Mouse (Mus musculus): ENCODE results near the gene Nptn. TPM values are rescaled to one million over a fixed set of nuclear protein-coding genes. Genes with fewer than 3 reads are reported as not detected.

Gene Nptn
- total RNA-seq, 1 experiment: 131 TPM

DNA sequence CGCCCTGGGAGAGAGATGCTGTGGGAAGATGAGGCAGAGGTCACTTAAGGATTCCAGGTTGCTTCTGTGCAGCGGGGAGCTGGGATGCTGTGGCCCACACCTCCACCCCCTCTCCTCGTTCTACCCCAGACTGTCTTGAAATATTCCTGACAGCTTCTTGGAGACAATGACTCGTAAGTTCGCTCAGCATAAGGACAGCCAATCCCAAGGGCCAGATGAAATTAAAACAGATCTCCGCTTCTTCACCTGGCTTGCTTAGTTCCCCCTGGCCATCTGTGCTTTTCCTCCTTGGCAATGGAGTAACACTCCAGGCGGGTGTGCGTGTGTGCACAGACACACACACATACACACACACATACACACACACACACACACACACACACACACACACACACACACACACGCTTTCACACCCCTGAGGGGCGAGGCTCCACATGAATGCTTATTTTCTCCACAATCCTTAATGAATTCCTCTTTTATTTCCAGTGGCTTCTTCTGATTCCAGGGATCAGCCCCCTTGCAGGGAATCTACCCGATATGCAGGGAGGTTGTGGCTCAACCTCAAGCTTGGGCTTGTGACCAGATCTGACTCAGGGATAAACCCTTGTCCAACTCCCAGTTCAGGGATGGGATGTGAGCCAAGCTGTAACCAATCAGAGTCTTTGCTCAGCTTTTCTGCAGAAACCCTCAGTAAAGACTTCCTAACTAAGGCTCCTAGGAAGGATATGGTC, 35.2 kb upstream of the Nptn start:
- TF ChIP-seq ZNF384 (IDR thresholded peaks at IDR 0.05; ENCODE audit: low read depth, low read length): no peak
- TF ChIP-seq ZC3H11A (IDR thresholded peaks at IDR 0.05; ENCODE audit: borderline replicate concordance, low read depth, low read length): no peak
- TF ChIP-seq MAFK (IDR thresholded peaks at IDR 0.05; ENCODE audit: insufficient read depth, low read depth, low read length): no peak
- no peak for TF ChIP-seq HCFC1 (IDR thresholded peaks at IDR 0.05; ENCODE audit: borderline replicate concordance, insufficient read depth, low read length)
- no peak for TF ChIP-seq CHD2 (IDR thresholded peaks at IDR 0.05; ENCODE audit: low read depth, low read length)
- Histone ChIP-seq H3K36me3 (ENCODE audit: control insufficient read depth, insufficient read depth, low read length, poor library complexity, severe bottlenecking) (0 out of 2 replicates have a peak, but pooled peaks cover 2% of the 10 kb centered on the region), H3K27ac (ENCODE audit: insufficient read depth, low read depth, low read length, poor library complexity, severe bottlenecking) (no peak overlapping the region), H3K9ac (ENCODE audit: insufficient read depth, low read depth, low read length, poor library complexity, severe bottlenecking) (no peak overlapping the region), H3K4me3 (ENCODE audit: insufficient read depth in 1 of 2, low read depth in 1 of 2, low read length in 2 of 2, poor library complexity in 1 of 2, severe bottlenecking in 1 of 2) (no peak overlapping the region), H3K9me3 (ENCODE audit: control insufficient read depth, insufficient read depth, low read depth, low read length) (no peaks in the 10 kb centered on the region), H3K4me1 (ENCODE audit: control insufficient read depth in 2 of 2, insufficient read depth in 2 of 2, low read length in 2 of 2, poor library complexity in 1 of 2) (peaks cover 11 to 18% of the 10 kb centered on the region in 2 experiments)
- in situ Hi-C loops (cut with MboI; ENCODE audit: low sequenced_read_pairs in 2 of 2, unreplicated experiment in 2 of 2): no loop called here
- DNase-seq (ENCODE audit: low read depth, low spot score): no peak

DNA sequence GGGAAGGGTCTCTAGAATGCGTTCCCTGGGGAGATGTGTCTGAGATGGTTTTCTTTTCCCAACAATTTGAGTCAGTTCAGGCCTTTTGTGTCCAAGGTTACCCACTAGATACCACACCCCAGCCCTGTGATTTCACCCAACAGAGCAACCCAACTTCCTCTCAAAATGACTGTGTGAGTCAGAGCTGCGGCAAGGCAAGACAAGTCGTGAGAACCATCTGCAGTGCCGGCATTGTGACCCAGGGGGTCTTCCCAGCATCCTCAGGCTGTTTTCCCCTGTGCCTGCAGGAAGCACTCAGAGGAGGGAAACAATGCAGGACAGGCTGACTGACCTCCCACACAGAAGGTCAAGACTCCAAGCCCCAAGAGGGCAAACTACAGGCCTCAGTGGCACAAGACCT, 33.1 kb upstream of the Nptn start:
- H3K9ac ChIP-seq (ENCODE audit: insufficient read depth, low read depth, low read length, poor library complexity, severe bottlenecking): no peak overlapping the region
- no peaks in the 10 kb centered on the region for H3K9me3 ChIP-seq (ENCODE audit: control insufficient read depth, insufficient read depth, low read depth, low read length)
- H3K27ac ChIP-seq (ENCODE audit: insufficient read depth, low read depth, low read length, poor library complexity, severe bottlenecking): no peak overlapping the region
- H3K4me1 ChIP-seq (ENCODE audit: control insufficient read depth in 2 of 2, insufficient read depth in 2 of 2, low read length in 2 of 2, poor library complexity in 1 of 2): peaks cover 12 to 19% of the 10 kb centered on the region in 2 experiments
- in situ Hi-C loops (cut with MboI; ENCODE audit: low sequenced_read_pairs in 2 of 2, unreplicated experiment in 2 of 2): no loop called here
- no peak for DNase-seq (ENCODE audit: low read depth, low spot score)
- H3K36me3 ChIP-seq (ENCODE audit: control insufficient read depth, insufficient read depth, low read length, poor library complexity, severe bottlenecking): peaks cover 3% of the 10 kb centered on the region; the same call in 1 of the 2 replicates
- no peak for TF ChIP-seq CHD2 (IDR thresholded peaks at IDR 0.05; ENCODE audit: low read depth, low read length)
- no peak for TF ChIP-seq ZC3H11A (IDR thresholded peaks at IDR 0.05; ENCODE audit: borderline replicate concordance, low read depth, low read length)
- TF ChIP-seq MAFK (IDR thresholded peaks at IDR 0.05; ENCODE audit: insufficient read depth, low read depth, low read length): no peak
- TF ChIP-seq HCFC1 (IDR thresholded peaks at IDR 0.05; ENCODE audit: borderline replicate concordance, insufficient read depth, low read length): no peak
- TF ChIP-seq ZNF384 (IDR thresholded peaks at IDR 0.05; ENCODE audit: low read depth, low read length): no peak
- H3K4me3 ChIP-seq (ENCODE audit: insufficient read depth in 1 of 2, low read depth in 1 of 2, low read length in 2 of 2, poor library complexity in 1 of 2, severe bottlenecking in 1 of 2): no peak overlapping the region

DNA sequence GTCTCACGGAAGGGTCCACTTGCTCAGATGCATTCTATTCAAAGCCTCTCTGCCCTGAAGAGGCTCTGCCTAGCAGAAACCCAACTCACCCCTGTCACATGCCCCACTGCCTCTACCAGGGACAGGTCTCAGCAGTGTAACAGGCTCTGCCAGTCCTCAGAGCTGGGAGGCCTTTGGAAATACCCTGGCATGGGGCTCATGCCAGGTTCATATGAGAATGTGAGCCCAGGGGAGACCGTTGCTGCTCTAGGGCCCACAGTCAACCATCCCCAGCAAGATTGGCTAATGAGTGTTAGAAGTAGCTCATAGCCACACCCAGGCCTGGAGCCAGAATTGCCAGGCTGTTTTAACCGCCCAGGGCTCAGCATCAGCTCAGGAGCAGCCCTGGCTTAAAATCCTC, 32.3 kb upstream of the Nptn start:
- peaks cover 3% of the 10 kb centered on the region; the same call in 1 of the 2 replicates for H3K36me3 ChIP-seq (ENCODE audit: control insufficient read depth, insufficient read depth, low read length, poor library complexity, severe bottlenecking)
- peaks cover 12 to 19% of the 10 kb centered on the region in 2 experiments for H3K4me1 ChIP-seq (ENCODE audit: control insufficient read depth in 2 of 2, insufficient read depth in 2 of 2, low read length in 2 of 2, poor library complexity in 1 of 2)
- no peak for DNase-seq (ENCODE audit: low read depth, low spot score)
- TF ChIP-seq HCFC1 (IDR thresholded peaks at IDR 0.05; ENCODE audit: borderline replicate concordance, insufficient read depth, low read length): no peak
- no peak for TF ChIP-seq MAFK (IDR thresholded peaks at IDR 0.05; ENCODE audit: insufficient read depth, low read depth, low read length)
- TF ChIP-seq ZNF384 (IDR thresholded peaks at IDR 0.05; ENCODE audit: low read depth, low read length): no peak
- no peak for TF ChIP-seq CHD2 (IDR thresholded peaks at IDR 0.05; ENCODE audit: low read depth, low read length)
- no peak for TF ChIP-seq ZC3H11A (IDR thresholded peaks at IDR 0.05; ENCODE audit: borderline replicate concordance, low read depth, low read length)
- no peak overlapping the region for H3K27ac ChIP-seq (ENCODE audit: insufficient read depth, low read depth, low read length, poor library complexity, severe bottlenecking)
- no peaks in the 10 kb centered on the region for H3K9me3 ChIP-seq (ENCODE audit: control insufficient read depth, insufficient read depth, low read depth, low read length)
- in situ Hi-C loops (cut with MboI; ENCODE audit: low sequenced_read_pairs in 2 of 2, unreplicated experiment in 2 of 2): no loop called here
- H3K4me3 ChIP-seq (ENCODE audit: insufficient read depth in 1 of 2, low read depth in 1 of 2, low read length in 2 of 2, poor library complexity in 1 of 2, severe bottlenecking in 1 of 2): no peak overlapping the region
- H3K9ac ChIP-seq (ENCODE audit: insufficient read depth, low read depth, low read length, poor library complexity, severe bottlenecking): no peak overlapping the region

DNA sequence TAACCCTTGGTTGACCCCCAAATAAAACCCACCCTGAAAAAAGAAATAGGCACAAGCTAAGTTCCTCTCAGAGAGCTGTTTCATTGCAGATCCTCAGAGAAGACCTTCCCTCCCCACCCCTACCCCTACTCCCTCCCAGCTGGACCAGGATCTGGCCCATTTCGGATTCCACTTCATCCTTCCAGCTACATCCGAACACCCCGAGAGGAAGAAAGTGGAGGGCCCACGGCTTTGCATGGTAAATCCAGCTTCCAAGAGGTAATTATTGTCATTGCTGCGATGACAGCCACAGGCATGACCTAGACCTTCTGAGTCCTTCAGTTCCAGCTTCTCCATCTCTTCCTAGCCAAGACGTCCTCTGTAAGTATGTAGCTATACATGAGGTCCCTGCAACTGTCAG, 31.1 kb upstream of the Nptn start:
- no peak for TF ChIP-seq CHD2 (IDR thresholded peaks at IDR 0.05; ENCODE audit: low read depth, low read length)
- no peak for TF ChIP-seq ZC3H11A (IDR thresholded peaks at IDR 0.05; ENCODE audit: borderline replicate concordance, low read depth, low read length)
- TF ChIP-seq MAFK (IDR thresholded peaks at IDR 0.05; ENCODE audit: insufficient read depth, low read depth, low read length): no peak
- no peak for TF ChIP-seq ZNF384 (IDR thresholded peaks at IDR 0.05; ENCODE audit: low read depth, low read length)
- TF ChIP-seq HCFC1 (IDR thresholded peaks at IDR 0.05; ENCODE audit: borderline replicate concordance, insufficient read depth, low read length): no peak
- in situ Hi-C loops (cut with MboI; ENCODE audit: low sequenced_read_pairs in 2 of 2, unreplicated experiment in 2 of 2): no loop called here
- no peak overlapping the region for H3K9ac ChIP-seq (ENCODE audit: insufficient read depth, low read depth, low read length, poor library complexity, severe bottlenecking)
- peaks cover 3% of the 10 kb centered on the region; the same call in 1 of the 2 replicates for H3K36me3 ChIP-seq (ENCODE audit: control insufficient read depth, insufficient read depth, low read length, poor library complexity, severe bottlenecking)
- no peak for DNase-seq (ENCODE audit: low read depth, low spot score)
- peaks cover 12 to 19% of the 10 kb centered on the region in 2 experiments for H3K4me1 ChIP-seq (ENCODE audit: control insufficient read depth in 2 of 2, insufficient read depth in 2 of 2, low read length in 2 of 2, poor library complexity in 1 of 2)
- H3K4me3 ChIP-seq (ENCODE audit: insufficient read depth in 1 of 2, low read depth in 1 of 2, low read length in 2 of 2, poor library complexity in 1 of 2, severe bottlenecking in 1 of 2): no peak overlapping the region
- H3K9me3 ChIP-seq (ENCODE audit: control insufficient read depth, insufficient read depth, low read depth, low read length): no peaks in the 10 kb centered on the region
- H3K27ac ChIP-seq (ENCODE audit: insufficient read depth, low read depth, low read length, poor library complexity, severe bottlenecking): no peak overlapping the region
